Mouse (Mus musculus) urinary bladder, postnatal 36 days (tissue): ENCODE measurements at regions not wholly inside any gene's neighbourhood (a gene's known extent, or its start where the extent isn't known, plus 50 kb on each side); places are given as distances from the start of the nearest gene placed in this dataset.

Source experiments
- DNase-seq, 2 experiments: peaks; one replicate each; pipeline ENCODE4 v3.0.0; 2022; ENCODE audit warnings: low spot score in 2 of 2, mixed read lengths in 1 of 2

- no peak for DNase-seq
These were observed 396.4 kb downstream of the Sox9 start for GRCm38 (mm10) chr11:113178375-113178774.

GRCm38 (mm10) chr11:113180008-113180407 is 398.0 kb downstream of the Sox9 start:
- peak in 1 of 2 experiments; percentile 38 for DNase-seq

- no peak for DNase-seq
These were observed 400.2 kb downstream of the Sox9 start for GRCm38 (mm10) chr11:113182083-113182861.

GRCm38 (mm10) chr11:113183556-113183955 is 401.5 kb downstream of the Sox9 start:
- no peak for DNase-seq

GRCm38 (mm10) chr11:113184095-113184494 is 402.1 kb downstream of the Sox9 start:
- no peak for DNase-seq

- no peak for DNase-seq
These were observed 405.4 kb downstream of the Sox9 start for GRCm38 (mm10) chr11:113187407-113187806.

GRCm38 (mm10) chr11:113188263-113188920 is 406.4 kb downstream of the Sox9 start:
- no peak for DNase-seq

GRCm38 (mm10) chr11:113190006-113190405 is 408.0 kb downstream of the Sox9 start:
- DNase-seq = no peak

- DNase-seq = no peak
These were observed 408.5 kb downstream of the Sox9 start for GRCm38 (mm10) chr11:113190520-113190919.

- no peak for DNase-seq
These were observed 409.0 kb downstream of the Sox9 start for GRCm38 (mm10) chr11:113191006-113191405.

- no peak for DNase-seq
These were observed 410.2 kb downstream of the Sox9 start for GRCm38 (mm10) chr11:113192086-113192856.

GRCm38 (mm10) chr11:113194144-113194827 is 412.3 kb downstream of the Sox9 start:
- DNase-seq = no peak
